Mouse (Mus musculus) c-Kit-positive CD71-negative TER-119-negative erythroid progenitor cells, embryonic 14.5 days (primary cell): Measurements from ENCODE around the gene Fmnl1.
"Not testable (repeated sequence)": the region's sequence is repeated elsewhere in the genome, so short reads cannot be mapped to it uniquely, and the experiment has no call there.

Experiments
- DNase-seq: peaks from one replicate; pipeline ENCODE4 v3.0.0-alpha.2; 2013; ENCODE audit warnings: low read depth

Gene Fmnl1

GRCm38 (mm10) chr11:103184891-103185290 is 14.0 kb downstream of the Fmnl1 start:
- DNase-seq: no peak

GRCm38 (mm10) chr11:103192230-103192955 is 21.5 kb downstream of the Fmnl1 start:
- no peak for DNase-seq

- no peak for DNase-seq
These were observed 22.3 kb downstream of the Fmnl1 start for GRCm38 (mm10) chr11:103192956-103193824.

DNA sequence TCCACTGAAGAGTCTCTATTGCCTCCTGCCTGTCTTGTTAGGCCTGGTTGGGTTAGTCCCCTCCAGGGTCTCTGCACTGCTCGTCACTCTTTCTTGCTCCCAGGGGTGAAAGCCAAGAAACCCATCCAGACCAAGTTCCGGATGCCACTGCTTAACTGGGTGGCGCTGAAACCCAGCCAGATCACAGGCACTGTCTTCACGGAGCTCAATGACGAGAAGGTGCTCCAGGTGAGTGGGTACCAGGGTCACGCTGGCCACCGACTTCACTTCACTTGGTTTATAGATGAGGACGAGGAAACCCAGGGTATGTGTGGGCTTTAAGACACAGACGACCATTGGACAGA is 22.9 kb downstream of the Fmnl1 start:
- no peak for DNase-seq

GRCm38 (mm10) chr11:103195236-103195635 is 24.3 kb downstream of the Fmnl1 start:
- DNase-seq: no peak

GRCm38 (mm10) chr11:103195656-103196055 is 24.7 kb downstream of the Fmnl1 start:
- DNase-seq: no peak

DNA sequence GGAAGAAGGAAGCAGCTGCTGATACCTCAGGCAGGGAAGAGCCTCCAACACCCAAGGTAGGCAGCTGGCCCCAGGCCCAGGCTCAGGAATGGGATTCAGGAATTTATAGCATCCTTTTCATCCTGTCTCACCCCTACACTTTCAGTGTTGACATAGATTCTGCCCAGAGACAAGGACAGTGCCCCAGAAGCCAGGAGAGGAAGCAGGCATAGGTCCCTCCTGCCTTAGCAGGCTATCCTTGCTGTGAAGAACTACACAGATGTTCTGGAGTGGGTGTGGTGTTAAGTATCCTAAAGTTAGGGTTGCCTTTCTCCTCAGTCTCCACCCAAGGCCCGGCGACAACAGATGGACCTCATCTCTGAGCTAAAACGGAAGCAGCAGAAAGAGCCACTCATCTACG is 26.4 kb downstream of the Fmnl1 start:
- no peak for DNase-seq

- DNase-seq: no peak
These were observed 27.4 kb downstream of the Fmnl1 start for GRCm38 (mm10) chr11:103198339-103198738.

DNA sequence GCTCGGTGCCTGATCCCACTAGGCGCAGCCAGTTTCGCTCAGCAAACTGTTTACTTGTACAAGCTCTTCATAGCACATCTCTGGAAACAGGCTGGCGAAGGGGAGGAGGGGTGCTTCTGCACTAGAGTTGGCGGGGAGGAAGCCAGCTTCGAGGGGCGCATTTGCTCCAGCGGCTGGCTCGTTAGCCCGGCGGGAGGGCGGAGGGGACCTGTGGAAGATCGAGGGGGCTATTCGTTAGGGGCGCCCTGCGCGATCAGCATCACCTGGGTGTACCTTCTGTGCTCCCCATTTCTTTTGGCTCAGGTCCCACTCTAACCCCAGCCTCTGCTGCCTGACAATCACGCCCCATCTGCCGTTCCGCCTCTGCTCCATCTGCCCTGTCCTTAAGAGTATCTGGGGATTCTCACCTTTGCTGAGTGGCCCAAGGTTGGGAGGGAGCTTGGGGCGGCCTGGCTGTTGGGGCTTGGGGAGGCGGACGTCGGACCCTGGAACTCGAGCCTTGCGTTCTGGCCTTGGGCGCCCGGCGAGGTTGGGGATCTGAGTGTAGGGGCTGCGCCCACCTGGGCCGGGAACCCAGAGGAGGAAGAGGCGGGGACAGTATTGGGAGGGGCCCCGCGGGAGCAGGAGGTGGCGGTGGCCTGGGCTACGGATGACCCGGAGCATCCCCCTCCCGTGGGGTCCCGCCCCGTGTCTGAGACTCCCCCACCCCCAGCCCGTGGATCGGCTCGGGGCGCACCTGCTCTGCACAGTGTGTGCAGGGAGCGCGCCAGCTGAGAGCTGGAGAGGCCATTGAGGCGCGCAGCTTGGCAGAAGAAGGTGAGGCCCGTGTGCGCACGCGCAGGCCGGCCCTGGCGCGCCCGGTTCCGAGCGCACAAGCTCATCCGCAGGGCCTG is 28.2 kb downstream of the Fmnl1 start:
- no peak for DNase-seq

GRCm38 (mm10) chr11:103201664-103202063 is 30.8 kb downstream of the Fmnl1 start:
- DNase-seq: no peak

GRCm38 (mm10) chr11:103202376-103202775 is 31.5 kb downstream of the Fmnl1 start:
- DNase-seq: no peak

GRCm38 (mm10) chr11:103206203-103206602 is 35.3 kb downstream of the Fmnl1 start:
- DNase-seq: no peak

DNA sequence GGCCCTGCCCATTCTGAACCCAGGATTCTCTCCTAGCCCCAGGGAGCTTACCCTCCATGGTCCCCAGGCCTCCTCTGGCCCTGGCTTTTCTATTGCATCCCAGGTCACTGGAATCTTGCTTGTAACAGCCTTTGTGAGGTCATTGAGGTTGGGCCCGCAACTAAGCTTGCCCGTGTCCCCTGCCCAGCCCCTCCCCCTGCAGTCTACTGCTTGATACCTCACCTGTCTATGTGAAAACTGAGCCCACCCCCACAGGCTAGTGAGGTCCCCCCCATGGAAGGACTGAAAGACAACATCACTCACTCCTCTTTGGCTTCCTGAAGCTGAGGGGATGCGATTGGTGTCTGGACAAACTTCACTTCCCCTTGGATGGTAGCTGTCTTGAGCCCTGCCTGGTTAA is 37.6 kb downstream of the Fmnl1 start, which contains the start of gene 1700023F06Rik:
1700023F06Rik (minus strand) TSS at position 101 of the 400 bp plus-strand sequence.
- DNase-seq: no peak

- DNase-seq: no peak
These were observed 39.4 kb downstream of the Fmnl1 start for GRCm38 (mm10) chr11:103210291-103210690.

DNA sequence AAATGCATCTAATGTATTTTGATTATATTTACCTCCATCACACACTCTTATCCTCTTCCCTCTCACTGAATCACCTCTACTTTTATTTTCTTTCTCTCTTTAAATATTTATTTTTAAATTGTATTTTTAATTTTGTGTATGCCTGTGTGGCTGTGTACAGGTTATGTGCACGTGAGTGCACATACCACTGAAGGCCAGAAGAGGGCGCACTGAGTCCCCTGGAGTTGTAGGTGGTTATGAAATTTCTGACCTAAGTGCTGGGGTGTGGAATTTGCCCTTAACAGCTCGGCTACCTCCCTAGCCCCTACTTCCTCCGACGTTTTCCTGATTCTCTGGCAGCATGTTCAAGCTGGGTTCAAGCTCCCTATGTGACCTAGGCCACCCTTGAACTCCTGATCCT is 42.8 kb downstream of the Fmnl1 start:
- no peak for DNase-seq

- DNase-seq: peak; percentile 26
These were observed 44.4 kb downstream of the Fmnl1 start for GRCm38 (mm10) chr11:103215355-103215754.

GRCm38 (mm10) chr11:103217790-103218516 is 47.0 kb downstream of the Fmnl1 start, which contains the start of gene Spata32:
Spata32 (minus strand) TSS chr11:103218432.
- peak; percentile 49 for DNase-seq

DNA sequence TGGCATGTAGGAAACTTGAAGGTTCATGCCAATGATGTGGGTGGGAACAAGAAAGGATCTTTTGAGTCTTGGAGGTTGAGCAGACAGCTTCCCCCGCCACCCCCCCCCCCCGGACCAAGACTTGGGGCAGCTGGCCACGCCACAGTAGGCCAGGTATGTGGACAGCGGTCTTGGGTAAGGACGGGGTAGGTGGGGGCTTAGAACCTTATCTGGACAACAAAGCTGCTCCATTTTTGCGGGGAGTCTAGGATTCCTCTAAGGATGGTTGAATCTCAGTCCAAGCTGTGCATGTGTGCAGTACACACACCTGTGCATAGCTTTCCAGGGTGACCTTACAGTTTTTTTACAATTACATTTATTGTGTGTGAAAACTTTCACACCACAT is 47.6 kb downstream of the Fmnl1 start:
- DNase-seq: no peak

DNA sequence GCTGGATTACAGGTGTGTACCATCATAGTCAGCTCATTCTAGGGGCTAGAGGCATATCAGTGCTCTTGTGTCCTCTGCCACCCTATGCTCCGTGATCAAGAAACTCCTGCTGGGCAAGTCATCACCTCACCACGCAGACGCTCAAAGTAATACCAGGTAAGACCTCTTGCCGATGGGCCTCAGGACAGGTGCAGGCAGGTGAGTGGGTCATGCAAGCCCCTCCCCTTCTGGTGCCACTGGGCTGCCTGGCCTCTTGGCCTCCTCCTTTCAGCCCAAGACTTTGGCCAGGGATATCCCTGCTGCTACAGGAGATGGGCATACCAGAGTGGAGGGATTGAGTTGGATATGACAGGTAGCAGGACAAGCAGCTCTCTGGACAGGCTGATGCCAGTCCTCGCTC is 48.4 kb downstream of the Fmnl1 start:
- no peak for DNase-seq

GRCm38 (mm10) chr11:103219995-103220394 is 49.1 kb downstream of the Fmnl1 start:
- no peak for DNase-seq

DNA sequence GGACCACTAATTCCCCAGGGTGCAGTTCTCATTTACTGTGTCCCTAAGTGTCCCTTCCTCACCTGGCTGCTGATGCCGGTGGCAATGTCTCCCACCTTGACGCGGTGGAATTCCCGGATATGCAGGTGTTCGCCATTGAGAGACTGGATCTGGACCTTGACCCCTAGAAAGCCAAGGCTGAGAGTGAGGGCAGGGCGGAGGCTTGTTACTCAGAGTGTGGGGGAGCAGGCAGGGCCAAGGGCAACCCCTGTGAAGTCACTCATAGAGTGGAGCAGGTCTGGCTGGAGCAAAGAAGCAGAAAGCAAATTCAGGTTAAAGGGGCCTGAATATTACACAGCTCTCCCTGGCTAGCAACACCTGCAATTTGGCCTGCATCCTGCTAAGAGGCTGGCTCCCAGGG is 50.5 kb downstream of the Fmnl1 start:
- no peak for DNase-seq

GRCm38 (mm10) chr11:103222718-103223117 is 51.8 kb downstream of the Fmnl1 start:
- DNase-seq: not testable (repeated sequence)
